Mouse (Mus musculus) forebrain, embryonic 11.5 days (tissue): Measurements from ENCODE around the gene Stk24. TPM values are rescaled to one million over a fixed set of nuclear protein-coding genes. Genes with fewer than 3 reads are reported as not detected.

Experiments used
- ATAC-seq: fragments of 200-750 bp; cut with Nextera tagmentation; replicated peaks from 2 replicates; pipeline ENCODE4 v1.8.0; 2017; ENCODE audit warnings: moderate TSS enrichment; ENCODE audit not compliant: low FRiP score
- DNase-seq: peaks from one replicate; pipeline ENCODE4 v3.0.0-alpha.2; 2017; ENCODE audit warnings: low spot score
- H3K27ac ChIP-seq: fragments of 300-500 bp; sonication (generic); 2 replicates; pipeline ENCODE4 v1.5.1; 2014; ENCODE audit warnings: low read depth, low read length
- H3K27me3 ChIP-seq: fragments of 300-500 bp; sonication (generic); 2 replicates; pipeline ENCODE4 v1.6.1; 2014; ENCODE audit warnings: mild to moderate bottlenecking, low read length, mixed read lengths; ENCODE audit not compliant: control insufficient read depth, insufficient read depth
- H3K36me3 ChIP-seq: fragments of 300-500 bp; sonication (generic); 2 replicates; pipeline ENCODE4 v1.6.1; 2014; ENCODE audit warnings: mild to moderate bottlenecking, low read length, moderate library complexity, mixed read lengths; ENCODE audit not compliant: control insufficient read depth, insufficient read depth
- H3K4me1 ChIP-seq: fragments of 300-500 bp; sonication (generic); replicated peaks from 2 replicates; pipeline ENCODE4 v1.6.1; 2014; ENCODE audit warnings: low read length, mixed read lengths; ENCODE audit not compliant: control insufficient read depth, insufficient read depth
- H3K4me2 ChIP-seq: fragments of 300-500 bp; sonication (generic); 2 replicates; pipeline ENCODE4 v1.6.1; 2014; ENCODE audit warnings: low read depth, mild to moderate bottlenecking, low read length, moderate library complexity, mixed read lengths; ENCODE audit not compliant: severe bottlenecking
- H3K4me3 ChIP-seq: fragments of 300-500 bp; sonication (generic); 2 replicates; pipeline ENCODE4 v1.5.1; 2014; ENCODE audit warnings: low read depth, low read length
- H3K9ac ChIP-seq: fragments of 300-500 bp; sonication (generic); 2 replicates; pipeline ENCODE4 v1.6.1; 2014; ENCODE audit warnings: low read length
- H3K9me3 ChIP-seq: fragments of 300-500 bp; sonication (generic); 2 replicates; pipeline ENCODE4 v1.6.1; 2016; ENCODE audit warnings: low read length, mixed read lengths; ENCODE audit not compliant: control insufficient read depth
- WGBS: fragments of 180-500 bp; shearing (Covaris S2); extraction: QIAGEN DNeasy Blood & Tissue Kit; methylation state at CpG from one replicate; pipeline ENCODE4 v1.1.7; 2014; 5-methylcytosine and 5-hydroxymethylcytosine counted together
- polyA plus RNA-seq: library from polyadenylated mRNA; unstranded; fragments of >200 nt; fragmentation: Nextera tagmentation; extraction: Ambion mirVana; gene quantifications from 2 replicates; pipeline ENCODE4 v1.2.1, GENCODE M21; 2014

Stk24 gene
- polyA plus RNA-seq, 1 experiment from 2014 or later = 51.1 TPM

DNA sequence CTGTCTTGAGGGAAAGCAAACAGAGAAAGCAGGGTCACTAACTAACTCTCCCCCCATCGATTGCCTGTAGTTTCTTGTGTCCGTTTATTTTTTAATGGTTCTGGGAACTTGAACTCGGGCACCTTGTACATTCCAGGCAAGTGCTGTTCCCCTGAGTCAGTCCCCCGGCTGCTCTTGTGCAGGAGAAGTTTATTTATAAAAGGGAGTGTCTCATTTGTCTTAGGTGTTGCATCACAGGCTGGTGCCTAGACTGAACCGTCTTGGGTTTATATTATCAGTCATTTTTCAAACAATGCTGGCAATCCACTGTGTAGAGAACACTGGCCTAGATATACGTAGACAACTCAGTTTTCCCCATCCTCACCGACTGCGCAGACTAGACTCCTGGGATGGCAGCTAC is 140.4 kb downstream of the Stk24 start:
- Histone ChIP-seq H3K9me3 (no peaks in the 10 kb centered on the region), H3K27me3 (no peaks in the 10 kb centered on the region), H3K4me2 (no peak overlapping the region), H3K4me1 (0 out of 2 replicates have a peak, but pooled peaks cover 6% of the 10 kb centered on the region), H3K9ac (no peak overlapping the region), H3K27ac (no peak overlapping the region), H3K4me3 (no peak overlapping the region), H3K36me3 (no peaks in the 10 kb centered on the region; the same call in 1 of the 2 replicates)
- 90% methylated on average over 8 of the region's 8 CpGs for WGBS
- no peak for DNase-seq
- ATAC-seq = no peak

DNA sequence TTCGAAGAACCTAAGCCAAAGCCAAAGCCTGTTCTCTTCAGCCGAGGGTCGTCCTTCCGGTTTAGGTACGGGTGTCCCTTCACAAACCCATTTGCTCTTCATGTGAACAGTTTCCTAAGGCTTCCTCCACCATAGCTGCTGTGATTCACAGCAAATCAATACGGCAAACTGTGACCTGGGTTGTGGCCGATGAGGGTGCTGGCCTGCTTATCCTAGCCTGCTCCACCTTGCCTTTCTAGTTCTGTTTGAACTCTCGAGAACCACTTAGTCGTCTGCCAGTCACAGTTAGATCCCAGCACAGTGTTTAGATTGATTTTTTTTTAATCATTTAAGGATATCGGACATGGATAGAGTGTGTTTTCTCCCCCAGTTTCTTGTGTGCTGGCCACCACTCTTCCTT is 141.1 kb downstream of the Stk24 start:
- Histone ChIP-seq H3K9me3 (no peaks in the 10 kb centered on the region), H3K4me1 (0 out of 2 replicates have a peak, but pooled peaks cover 6% of the 10 kb centered on the region), H3K4me2 (no peak overlapping the region), H3K36me3 (no peaks in the 10 kb centered on the region; the same call in 1 of the 2 replicates), H3K9ac (no peak overlapping the region), H3K27ac (no peak overlapping the region), H3K4me3 (no peak overlapping the region), H3K27me3 (no peaks in the 10 kb centered on the region)
- ATAC-seq = no peak
- DNase-seq = no peak
- WGBS = 96% methylated on average over 10 of the region's 10 CpGs

DNA sequence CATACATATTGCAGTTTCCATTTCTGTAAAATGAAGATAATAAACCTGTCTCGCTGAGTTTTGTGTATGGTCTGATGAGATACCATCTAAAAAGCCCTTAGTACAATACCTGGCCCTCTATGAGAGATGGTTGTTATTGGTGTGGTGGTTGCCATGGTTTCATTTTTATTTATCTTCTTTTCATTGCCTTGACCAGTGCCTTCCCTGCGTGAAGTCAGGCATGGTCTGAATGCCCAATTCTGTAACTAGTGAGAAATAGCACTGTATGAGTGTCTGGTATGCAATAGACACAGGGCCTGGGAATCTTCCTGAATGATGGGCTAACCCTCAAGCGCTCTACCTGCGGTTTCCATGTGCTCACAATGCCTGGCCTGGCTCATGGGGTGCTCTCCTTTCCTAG is 143.1 kb downstream of the Stk24 start:
- Histone ChIP-seq H3K9me3 (no peaks in the 10 kb centered on the region), H3K4me2 (no peak overlapping the region), H3K27me3 (no peaks in the 10 kb centered on the region), H3K36me3 (no peaks in the 10 kb centered on the region; the same call in 1 of the 2 replicates), H3K4me3 (no peak overlapping the region), H3K4me1 (0 out of 2 replicates have a peak, but pooled peaks cover 6% of the 10 kb centered on the region), H3K9ac (no peak overlapping the region), H3K27ac (no peak overlapping the region)
- ATAC-seq (no peak), DNase-seq (no peak)
- WGBS = 87% methylated on average over 4 of the region's 4 CpGs

Other genes starting within 250 kb of the Stk24 start
- gene Slc15a1, start 125.2 kb upstream of the Stk24 start, polyA plus RNA-seq = not detected in 2 replicates